Mouse (Mus musculus) hindbrain, embryonic 13.5 days (tissue): ENCODE measurements around the gene Agbl4. TPM values are rescaled to one million over a fixed set of nuclear protein-coding genes. Genes with fewer than 3 reads are reported as not detected.

Experiments used
- ATAC-seq: fragments of 200-750 bp; cut with Nextera tagmentation; 2 replicates; pipeline ENCODE4 v1.8.0; 2017; ENCODE audit warnings: moderate TSS enrichment; ENCODE audit not compliant: low FRiP score
- H3K27ac ChIP-seq: fragments of 300-500 bp; sonication (generic); 2 replicates; pipeline ENCODE4 v1.5.1; 2015; ENCODE audit warnings: inconsistent platforms, mild to moderate bottlenecking, moderate library complexity
- H3K27me3 ChIP-seq: fragments of 300-500 bp; sonication (generic); 2 replicates; pipeline ENCODE4 v1.6.1; 2015; ENCODE audit warnings: mild to moderate bottlenecking, inconsistent platforms
- H3K36me3 ChIP-seq: fragments of 300-500 bp; sonication (generic); 2 replicates; pipeline ENCODE4 v1.6.1; 2015; ENCODE audit warnings: mild to moderate bottlenecking, inconsistent platforms
- H3K4me1 ChIP-seq: fragments of 300-500 bp; sonication (generic); replicated peaks from 2 replicates; pipeline ENCODE4 v1.6.1; 2015; ENCODE audit warnings: inconsistent platforms
- H3K4me2 ChIP-seq: fragments of 300-500 bp; sonication (generic); 2 replicates; pipeline ENCODE4 v1.6.1; 2015; ENCODE audit warnings: inconsistent platforms, mild to moderate bottlenecking, moderate library complexity
- H3K4me3 ChIP-seq: fragments of 300-500 bp; sonication (generic); 2 replicates; pipeline ENCODE4 v1.5.1; 2015; ENCODE audit warnings: mild to moderate bottlenecking, inconsistent platforms
- H3K9ac ChIP-seq: fragments of 300-500 bp; sonication (generic); 2 replicates; pipeline ENCODE4 v1.6.1; 2015; ENCODE audit warnings: mild to moderate bottlenecking, inconsistent platforms
- H3K9me3 ChIP-seq: fragments of 300-500 bp; sonication (generic); 2 replicates; pipeline ENCODE4 v1.6.1; 2016; ENCODE audit warnings: inconsistent platforms
- WGBS: fragments of 180-500 bp; shearing (Covaris S2); methylation state at CpG from one replicate; pipeline ENCODE4 v1.1.7; 2015; 5-methylcytosine and 5-hydroxymethylcytosine counted together
- polyA plus RNA-seq: library from polyadenylated mRNA; unstranded; fragments of >200 nt; fragmentation: Nextera tagmentation; extraction: Ambion mirVana; gene quantifications from 2 replicates; pipeline ENCODE4 v1.2.1, GENCODE M21; 2015

Agbl4 gene
- polyA plus RNA-seq, 1 experiment from 2014 or later: 1.4 TPM

- H3K4me1 ChIP-seq: 0 out of 2 replicates have a peak, but pooled peaks cover 6% of the 10 kb centered on the region
- no peak overlapping the region for H3K4me2 ChIP-seq
- no peak overlapping the region for H3K4me3 ChIP-seq
- no peaks in the 10 kb centered on the region for H3K36me3 ChIP-seq
- no peak overlapping the region for H3K27ac ChIP-seq
- 85% methylated on average over 1 of the region's 1 CpGs for WGBS
- no peak overlapping the region for H3K9ac ChIP-seq
- H3K27me3 ChIP-seq: no peaks in the 10 kb centered on the region
- no peak for ATAC-seq
- H3K9me3 ChIP-seq: no peaks in the 10 kb centered on the region
Observed at GRCm38 (mm10) chr4:111501441-111501840, 1104.0 kb downstream of the Agbl4 start.

GRCm38 (mm10) chr4:111502965-111503727 lies 1105.7 kb downstream of the Agbl4 start:
- H3K4me1 ChIP-seq: peaks cover 3% of the 10 kb centered on the region; the same call in 1 of the 2 replicates
- H3K4me2 ChIP-seq: no peak overlapping the region
- H3K9me3 ChIP-seq: no peaks in the 10 kb centered on the region
- no peaks in the 10 kb centered on the region for H3K27me3 ChIP-seq
- no peak for ATAC-seq
- no peak overlapping the region for H3K9ac ChIP-seq
- H3K4me3 ChIP-seq: no peak overlapping the region
- no peak overlapping the region for H3K27ac ChIP-seq
- H3K36me3 ChIP-seq: no peaks in the 10 kb centered on the region
- WGBS: 82% methylated on average over 5 of the region's 5 CpGs

- H3K9me3 ChIP-seq: no peaks in the 10 kb centered on the region
- no peaks in the 10 kb centered on the region; the same call in 1 of the 2 replicates for H3K4me1 ChIP-seq
- H3K27ac ChIP-seq: no peak overlapping the region
- H3K4me3 ChIP-seq: no peak overlapping the region
- H3K36me3 ChIP-seq: no peaks in the 10 kb centered on the region
- ATAC-seq: no peak
- H3K9ac ChIP-seq: no peak overlapping the region
- H3K27me3 ChIP-seq: no peaks in the 10 kb centered on the region
- no peak overlapping the region for H3K4me2 ChIP-seq
- 91% methylated on average over 2 of the region's 2 CpGs for WGBS
Observed at GRCm38 (mm10) chr4:111504952-111505351, 1107.5 kb downstream of the Agbl4 start.

- no peak overlapping the region for H3K9ac ChIP-seq
- no peaks in the 10 kb centered on the region for H3K36me3 ChIP-seq
- H3K4me2 ChIP-seq: no peak overlapping the region
- H3K4me3 ChIP-seq: no peak overlapping the region
- no peaks in the 10 kb centered on the region for H3K9me3 ChIP-seq
- H3K4me1 ChIP-seq: peaks cover 11% of the 10 kb centered on the region; the same call in 1 of the 2 replicates
- H3K27ac ChIP-seq: no peak overlapping the region
- WGBS: 36% methylated on average over 1 of the region's 2 CpGs
- ATAC-seq: peak; percentile 21; the same call in 1 of the 2 replicates
- H3K27me3 ChIP-seq: no peaks in the 10 kb centered on the region
Observed at GRCm38 (mm10) chr4:111510129-111510528, 1112.7 kb downstream of the Agbl4 start.

GRCm38 (mm10) chr4:111513921-111514320 lies 1116.5 kb downstream of the Agbl4 start:
- 64% methylated on average over 3 of the region's 3 CpGs for WGBS
- Histone ChIP-seq H3K36me3 (no peaks in the 10 kb centered on the region), H3K4me1 (peaks cover 26% of the 10 kb centered on the region), H3K4me2 (no peak overlapping the region), H3K9ac (no peak overlapping the region), H3K9me3 (no peaks in the 10 kb centered on the region), H3K27ac (no peak overlapping the region), H3K4me3 (no peak overlapping the region), H3K27me3 (no peaks in the 10 kb centered on the region)
- ATAC-seq: no peak

- whole genome bisulfite sequencing: 96% methylated on average over 2 of the region's 2 CpGs
- Histone ChIP-seq H3K9me3 (no peaks in the 10 kb centered on the region), H3K27me3 (no peaks in the 10 kb centered on the region), H3K9ac (no peak overlapping the region), H3K4me2 (no peak overlapping the region), H3K27ac (no peak overlapping the region), H3K36me3 (no peaks in the 10 kb centered on the region), H3K4me3 (no peak overlapping the region), H3K4me1 (peaks cover 26% of the 10 kb centered on the region)
- ATAC-seq: no peak
Observed at GRCm38 (mm10) chr4:111516136-111516535, 1118.7 kb downstream of the Agbl4 start.

GRCm38 (mm10) chr4:111517063-111517792 lies 1119.8 kb downstream of the Agbl4 start:
- peak overlapping the region; percentile 75 for H3K27ac ChIP-seq
- 13% methylated on average over 4 of the region's 4 CpGs for WGBS
- ATAC-seq: peak; percentile 75

GRCm38 (mm10) chr4:111518191-111518590 lies 1120.7 kb downstream of the Agbl4 start:
- no peak for ATAC-seq
- Histone ChIP-seq H3K9ac (no peak overlapping the region), H3K9me3 (no peaks in the 10 kb centered on the region), H3K36me3 (no peaks in the 10 kb centered on the region), H3K4me3 (no peak overlapping the region), H3K27ac (no peak overlapping the region; the same call in 1 of the 2 replicates), H3K27me3 (no peaks in the 10 kb centered on the region), H3K4me1 (peaks cover 26% of the 10 kb centered on the region), H3K4me2 (no peak overlapping the region)
- WGBS: 85% methylated on average over 4 of the region's 4 CpGs

More at GRCm38 (mm10) chr4:111517063-111517792, 1119.8 kb downstream of the Agbl4 start:
- H3K4me1 ChIP-seq: peaks cover 26% of the 10 kb centered on the region
- H3K9ac ChIP-seq: 0 out of 2 replicates have a peak overlapping the region, but pooled peaks have one; percentile 20
- H3K9me3 ChIP-seq: no peaks in the 10 kb centered on the region
- H3K36me3 ChIP-seq: no peaks in the 10 kb centered on the region
- H3K4me3 ChIP-seq: no peak overlapping the region
- H3K4me2 ChIP-seq: no peak overlapping the region
- H3K27me3 ChIP-seq: no peaks in the 10 kb centered on the region

- ATAC-seq: no peak
- Histone ChIP-seq H3K4me2 (no peak overlapping the region), H3K9me3 (no peaks in the 10 kb centered on the region), H3K36me3 (no peaks in the 10 kb centered on the region), H3K4me3 (no peak overlapping the region), H3K9ac (no peak overlapping the region), H3K4me1 (peaks cover 18% of the 10 kb centered on the region), H3K27me3 (no peaks in the 10 kb centered on the region), H3K27ac (no peak overlapping the region)
- WGBS: 65% methylated on average over 3 of the region's 3 CpGs
Observed at GRCm38 (mm10) chr4:111519267-111519666, 1121.8 kb downstream of the Agbl4 start.

- WGBS: 93% methylated on average over 2 of the region's 2 CpGs
- H3K36me3 ChIP-seq: no peaks in the 10 kb centered on the region
- no peak for ATAC-seq
- H3K4me1 ChIP-seq: peaks cover 15% of the 10 kb centered on the region
- no peaks in the 10 kb centered on the region for H3K9me3 ChIP-seq
- no peaks in the 10 kb centered on the region for H3K27me3 ChIP-seq
- H3K4me3 ChIP-seq: no peak overlapping the region
- H3K4me2 ChIP-seq: no peak overlapping the region
- no peak overlapping the region for H3K9ac ChIP-seq
- no peak overlapping the region for H3K27ac ChIP-seq
Observed at GRCm38 (mm10) chr4:111520006-111520405, 1122.5 kb downstream of the Agbl4 start.

GRCm38 (mm10) chr4:111522974-111523373 lies 1125.5 kb downstream of the Agbl4 start:
- Histone ChIP-seq H3K9ac (no peak overlapping the region), H3K4me3 (no peak overlapping the region), H3K9me3 (no peaks in the 10 kb centered on the region), H3K27me3 (no peaks in the 10 kb centered on the region), H3K27ac (no peak overlapping the region), H3K36me3 (no peaks in the 10 kb centered on the region), H3K4me2 (no peak overlapping the region), H3K4me1 (no peaks in the 10 kb centered on the region; the same call in 1 of the 2 replicates)
- WGBS: 48% methylated on average over 2 of the region's 2 CpGs
- ATAC-seq: no peak

GRCm38 (mm10) chr4:111528961-111529360 lies 1131.5 kb downstream of the Agbl4 start:
- Histone ChIP-seq H3K36me3 (no peaks in the 10 kb centered on the region), H3K4me2 (no peak overlapping the region), H3K9ac (no peak overlapping the region), H3K9me3 (no peaks in the 10 kb centered on the region), H3K4me1 (peaks cover 3% of the 10 kb centered on the region; the same call in 1 of the 2 replicates), H3K27me3 (no peaks in the 10 kb centered on the region), H3K4me3 (no peak overlapping the region), H3K27ac (no peak overlapping the region)
- 91% methylated on average over 6 of the region's 6 CpGs for WGBS
- ATAC-seq: no peak
